Mouse (Mus musculus) duodenum, adult 2 months (tissue): ENCODE results near the gene Pbx4. TPM values are rescaled to one million over a fixed set of nuclear protein-coding genes. Genes with fewer than 3 reads are reported as not detected.

Experiments
- polyA plus RNA-seq: library from polyadenylated mRNA; depleted of rRNA; stranded (reverse); fragments of >200 nt; gene quantifications from 2 replicates; pipeline ENCODE4 v1.2.3, GENCODE M21; 2012; ENCODE audit warnings: low replicate concordance; rRNA removed

Pbx4 gene
- 8.2 and 13.8 TPM in 2 replicates for polyA plus RNA-seq

GRCm38 (mm10) chr8:69832298-69832853, at the start of gene Pbx4:
Pbx4 (plus strand) TSS chr8:69832491.

GRCm38 (mm10) chr8:69790773-69791367, 41.4 kb upstream of the Pbx4 start, which contains the start of the genes Atp13a1 and Zfp866:
Atp13a1 (plus strand) TSS chr8:69791163.
Zfp866 (minus strand) TSS chr8:69791178.

GRCm38 (mm10) chr8:69808094-69808863, 24.0 kb upstream of the Pbx4 start, which contains the start of gene Gmip:
Gmip (plus strand) TSS chr8:69808679.

GRCm38 (mm10) chr8:69822386-69823191, 9.7 kb upstream of the Pbx4 start, which contains the start of gene Lpar2:
Lpar2 (plus strand) TSS chr8:69822429.

DNA sequence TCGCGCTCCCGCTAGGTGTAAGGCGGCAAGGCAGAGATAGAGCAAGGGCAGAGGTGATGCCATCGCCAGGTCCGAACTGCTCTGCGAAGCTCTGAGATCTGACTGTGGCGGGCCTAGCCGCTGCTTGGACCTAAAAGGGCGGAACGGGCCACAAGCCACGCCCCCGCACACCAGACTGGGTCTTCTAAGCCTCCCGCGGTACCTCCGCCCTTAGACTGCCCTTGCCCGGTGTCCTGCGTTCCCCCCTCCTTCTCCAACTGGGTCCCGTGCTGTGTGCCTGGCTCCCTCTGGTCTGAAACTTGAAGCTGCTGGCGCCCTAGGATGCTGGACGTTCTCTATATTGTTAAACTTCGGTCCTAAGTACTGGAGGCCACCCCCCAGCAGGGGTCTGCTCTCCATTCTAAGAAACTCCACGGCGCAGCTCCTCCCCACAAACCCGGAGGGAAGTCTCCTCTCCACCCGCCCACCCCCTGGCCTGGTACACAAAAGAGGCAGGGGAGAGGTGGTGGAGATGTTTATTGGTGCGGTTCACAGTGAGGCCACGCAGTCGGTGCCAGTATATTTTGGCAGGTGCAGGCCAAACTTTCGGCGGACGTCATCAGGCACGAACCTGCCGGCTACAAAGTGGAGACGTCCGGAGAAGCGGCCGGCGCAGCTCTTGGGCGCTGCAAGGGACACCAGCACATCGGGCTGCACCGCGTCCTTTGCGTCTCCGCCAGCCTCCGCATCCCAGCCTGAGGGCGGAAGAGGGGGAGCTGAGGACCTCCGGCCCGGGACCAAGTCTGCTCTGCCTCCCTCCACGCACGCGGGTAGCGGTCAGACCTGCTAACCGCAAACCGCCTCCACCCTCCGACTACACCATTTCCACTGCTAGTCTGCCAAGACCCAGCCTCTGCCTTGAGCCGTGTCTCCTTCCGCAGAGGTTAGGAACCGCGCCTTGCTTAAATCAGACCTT, 55.3 kb downstream of the Pbx4 start, which contains the start of gene Cilp2:
Gene Cilp2, minus strand, starts transcription at position 399 of the 955 bp plus-strand sequence.

GRCm38 (mm10) chr8:69902163-69903062, 70.1 kb downstream of the Pbx4 start, which contains the start of the genes Tssk6, Ndufa13 and Yjefn3:
Tssk6 (plus strand) TSS chr8:69902184.
Ndufa13 (minus strand) TSS chr8:69902558.
Yjefn3 (minus strand) TSS chr8:69902712.

Other genes with a start within 250 kb of the Pbx4 start
- gene Zfp868, start 206.9 kb upstream of the Pbx4 start, polyA plus RNA-seq, result 1.3 and 2.1 TPM in 2 replicates
- 0.11 and 0.20 TPM in 2 replicates for gene Zfp964, start 178.0 kb upstream of the Pbx4 start, polyA plus RNA-seq
- gene Zfp869, start 121.8 kb upstream of the Pbx4 start, polyA plus RNA-seq, result 0.20 and 0.25 TPM in 2 replicates
- 0.54 and 0.87 TPM in 2 replicates for gene Zfp963, start 82.5 kb upstream of the Pbx4 start, polyA plus RNA-seq
- gene Gm20422, start 57.6 kb upstream of the Pbx4 start, polyA plus RNA-seq, result 0.65 TPM in 1 of 2 replicates, not detected in the other
- 95.3 and 108 TPM in 2 replicates for gene Atp13a1, start 41.3 kb upstream of the Pbx4 start, polyA plus RNA-seq
- gene Zfp866, start 41.3 kb upstream of the Pbx4 start, polyA plus RNA-seq, result 1.9 and 2.0 TPM in 2 replicates
- 61.4 and 67.2 TPM in 2 replicates for gene Gmip, start 23.8 kb upstream of the Pbx4 start, polyA plus RNA-seq
- 2.3 and 2.5 TPM in 2 replicates for gene Lpar2, start 10.1 kb upstream of the Pbx4 start, polyA plus RNA-seq
- 0.12 and 0.19 TPM in 2 replicates for gene Cilp2, start 55.2 kb downstream of the Pbx4 start, polyA plus RNA-seq
- 0.84 and 2.0 TPM in 2 replicates for gene Tssk6, start 69.7 kb downstream of the Pbx4 start, polyA plus RNA-seq
- 102 and 147 TPM in 2 replicates for gene Ndufa13, start 70.1 kb downstream of the Pbx4 start, polyA plus RNA-seq
- gene Yjefn3, start 70.2 kb downstream of the Pbx4 start, polyA plus RNA-seq, result 1.9 and 2.1 TPM in 2 replicates
- 63.2 and 68.6 TPM in 2 replicates for gene Gatad2a, start 163.9 kb downstream of the Pbx4 start, polyA plus RNA-seq
- 60.8 and 62.1 TPM in 2 replicates for gene Mau2, start 210.2 kb downstream of the Pbx4 start, polyA plus RNA-seq
- gene Sugp1, start 210.3 kb downstream of the Pbx4 start, polyA plus RNA-seq, result 6.1 and 7.7 TPM in 2 replicates
- gene Tm6sf2, start 240.4 kb downstream of the Pbx4 start, polyA plus RNA-seq, result 766 and 1,530 TPM in 2 replicates